Mouse (Mus musculus) neural tube, embryonic 11.5 days (tissue): ENCODE measurements at regions not wholly inside any gene's neighbourhood (a gene's known extent, or its start where the extent isn't known, plus 50 kb on each side); places are given as distances from the start of the nearest gene placed in this dataset.

Experiments used
- ATAC-seq: fragments of 200-750 bp; cut with Nextera tagmentation; 2 replicates; pipeline ENCODE4 v1.8.0; 2017; ENCODE audit warnings: moderate number of reproducible peaks, mild to moderate bottlenecking, moderate TSS enrichment, moderate library complexity; ENCODE audit not compliant: insufficient read depth, low FRiP score, low TSS enrichment
- DNase-seq: peaks from one replicate; pipeline ENCODE4 v3.0.0-alpha.2; 2015; ENCODE audit warnings: low spot score
- H3K27ac ChIP-seq: fragments of 300-500 bp; sonication (generic); 2 replicates; pipeline ENCODE4 v1.5.1; 2014; ENCODE audit warnings: low read depth, mild to moderate bottlenecking, low read length
- H3K27me3 ChIP-seq: fragments of 300-500 bp; sonication (generic); 2 replicates; pipeline ENCODE4 v1.6.1; 2014; ENCODE audit warnings: mild to moderate bottlenecking, low read length, mixed read lengths; ENCODE audit not compliant: control insufficient read depth, insufficient read depth
- H3K36me3 ChIP-seq: fragments of 300-500 bp; sonication (generic); 2 replicates; pipeline ENCODE4 v1.6.1; 2014; ENCODE audit warnings: mild to moderate bottlenecking, low read length, moderate library complexity, mixed read lengths; ENCODE audit not compliant: control insufficient read depth, insufficient read depth
- H3K4me1 ChIP-seq: fragments of 300-500 bp; sonication (generic); 2 replicates; pipeline ENCODE4 v1.6.1; 2014; ENCODE audit warnings: low read length, mixed read lengths; ENCODE audit not compliant: control insufficient read depth, insufficient read depth
- H3K4me2 ChIP-seq: fragments of 300-500 bp; sonication (generic); 2 replicates; pipeline ENCODE4 v1.6.1; 2014; ENCODE audit warnings: low read depth, mild to moderate bottlenecking, moderate library complexity
- H3K4me3 ChIP-seq: fragments of 300-500 bp; sonication (generic); 2 replicates; pipeline ENCODE4 v1.5.1; 2014; ENCODE audit warnings: low read depth, low read length
- H3K9ac ChIP-seq: fragments of 300-500 bp; sonication (generic); 2 replicates; pipeline ENCODE4 v1.6.1; 2014; ENCODE audit warnings: mild to moderate bottlenecking, low read length
- H3K9me3 ChIP-seq: fragments of 300-500 bp; sonication (generic); 2 replicates; pipeline ENCODE4 v1.6.1; 2016; ENCODE audit warnings: low read length; ENCODE audit not compliant: control insufficient read depth
- WGBS: fragments of 180-500 bp; shearing (Covaris S2); extraction: QIAGEN DNeasy Blood & Tissue Kit; methylation state at CpG from one replicate; pipeline ENCODE4 v1.1.7; 2014; 5-methylcytosine and 5-hydroxymethylcytosine counted together

DNA sequence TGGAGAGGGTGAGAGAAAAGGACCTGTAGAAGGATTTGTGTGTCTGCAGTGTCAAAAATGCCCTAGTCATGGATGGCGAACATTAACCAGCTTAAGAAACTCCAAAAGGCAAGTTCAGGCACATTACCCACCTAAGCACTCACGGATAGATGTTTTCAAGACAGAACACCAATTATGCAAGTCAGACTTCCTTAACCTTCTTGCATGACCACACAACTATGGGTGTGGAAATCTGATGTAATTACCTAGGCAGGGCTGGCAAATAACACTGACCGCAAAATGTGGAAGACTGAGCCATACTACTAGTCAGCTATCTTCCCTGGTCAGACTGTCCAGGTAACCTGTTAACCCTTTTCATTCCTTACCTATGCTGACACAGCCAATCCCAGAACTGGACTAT lies 81.0 kb upstream of the Mtap start:
- WGBS = 90% methylated on average over 3 of the region's 3 CpGs

DNA sequence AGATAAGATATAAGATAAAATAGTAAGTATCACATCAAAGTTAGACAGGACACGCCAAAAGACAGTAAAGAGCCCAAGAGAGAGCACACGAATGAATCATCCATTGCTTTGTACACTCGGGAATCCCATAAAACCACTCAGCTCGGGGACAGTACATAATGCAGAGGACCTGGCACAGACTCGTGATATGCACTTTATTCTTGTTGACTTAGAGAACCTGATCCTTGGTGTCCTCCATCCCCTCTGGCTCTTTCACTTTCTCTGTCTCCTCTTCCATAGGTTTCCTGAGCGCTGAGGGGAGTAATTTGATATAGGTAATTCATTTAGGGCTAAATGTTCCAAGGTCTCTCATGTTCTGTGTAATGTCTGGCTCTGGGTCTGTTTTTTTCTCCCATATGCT lies 83.3 kb upstream of the Mtap start:
- H3K4me2 ChIP-seq = no peak overlapping the region
- H3K27me3 ChIP-seq = no peaks in the 10 kb centered on the region
- no peaks in the 10 kb centered on the region for H3K9me3 ChIP-seq
- WGBS = 65% methylated on average over 6 of the region's 6 CpGs
- H3K4me3 ChIP-seq = no peak overlapping the region
- no peak overlapping the region for H3K27ac ChIP-seq
- DNase-seq (no peak), ATAC-seq (no peak)
- H3K36me3 ChIP-seq = no peaks in the 10 kb centered on the region
- no peak overlapping the region for H3K9ac ChIP-seq
- H3K4me1 ChIP-seq = no peaks in the 10 kb centered on the region

More for the DNA sequence above, 81.0 kb upstream of the Mtap start:
- no peak overlapping the region for H3K4me3 ChIP-seq
- no peak overlapping the region for H3K4me2 ChIP-seq
- H3K4me1 ChIP-seq = no peaks in the 10 kb centered on the region
- no peak overlapping the region for H3K27ac ChIP-seq
- H3K9ac ChIP-seq = no peak overlapping the region
- ATAC-seq = no peak
- no peak for DNase-seq
- no peaks in the 10 kb centered on the region for H3K36me3 ChIP-seq
- no peaks in the 10 kb centered on the region for H3K9me3 ChIP-seq
- H3K27me3 ChIP-seq = no peaks in the 10 kb centered on the region

DNA sequence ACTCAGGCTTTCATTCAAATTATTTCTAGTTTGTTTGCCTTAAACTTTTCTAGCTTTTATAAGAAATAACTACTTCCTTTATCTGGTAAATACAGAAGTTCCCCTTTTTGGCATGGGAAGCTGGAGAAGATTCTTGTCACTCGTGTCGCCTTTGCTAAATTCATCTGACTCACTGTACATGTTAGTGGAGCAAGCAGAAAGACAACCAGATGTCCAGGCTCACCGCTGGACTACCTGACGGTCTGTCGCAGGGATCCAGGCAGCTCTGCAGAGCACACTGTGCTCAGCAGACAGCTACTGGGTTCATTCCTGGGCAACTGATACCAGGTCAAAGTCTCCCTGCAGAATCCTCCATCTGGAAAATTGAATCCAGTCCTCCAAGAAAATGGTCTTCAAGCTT lies 85.0 kb upstream of the Mtap start:
- no peak overlapping the region for H3K9ac ChIP-seq
- no peaks in the 10 kb centered on the region for H3K4me1 ChIP-seq
- ATAC-seq (no peak), DNase-seq (no peak)
- H3K27me3 ChIP-seq = no peaks in the 10 kb centered on the region
- H3K36me3 ChIP-seq = no peaks in the 10 kb centered on the region
- no peaks in the 10 kb centered on the region for H3K9me3 ChIP-seq
- H3K4me3 ChIP-seq = no peak overlapping the region
- H3K4me2 ChIP-seq = no peak overlapping the region
- no peak overlapping the region for H3K27ac ChIP-seq
- 71% methylated on average over 5 of the region's 5 CpGs for WGBS

DNA sequence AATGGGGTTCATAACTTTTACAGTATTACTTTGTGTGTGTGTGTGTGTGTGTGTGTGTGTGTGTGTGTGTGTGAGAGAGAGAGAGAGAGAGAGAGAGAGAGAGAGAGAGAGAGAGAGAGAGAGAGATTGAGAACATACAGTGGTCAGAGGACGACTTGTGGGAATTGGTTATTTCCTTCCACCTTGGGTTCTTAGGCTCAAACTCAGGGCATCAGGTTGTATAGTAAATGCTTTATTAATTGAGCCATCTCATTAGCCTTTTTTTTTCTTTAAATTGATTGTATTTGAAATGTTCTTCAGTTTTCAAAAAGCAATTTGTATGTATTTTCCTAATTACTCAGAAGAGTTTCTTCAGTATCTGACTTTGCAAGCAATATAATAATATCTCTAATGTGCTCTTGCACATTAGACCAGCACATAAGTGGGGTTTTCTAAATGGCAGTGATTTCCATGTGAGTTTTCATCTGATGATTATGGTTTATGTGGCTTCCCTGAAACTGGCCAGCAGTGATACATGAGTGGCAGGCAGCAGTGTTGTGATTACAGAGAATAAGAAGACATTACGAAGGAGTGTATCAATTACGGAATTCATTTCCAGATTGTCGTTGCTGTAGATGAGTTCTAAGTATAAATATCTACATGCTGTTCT lies 86.2 kb upstream of the Mtap start:
- WGBS = 94% methylated on average over 4 of the region's 4 CpGs
- H3K9me3 ChIP-seq = no peaks in the 10 kb centered on the region
- H3K36me3 ChIP-seq = no peaks in the 10 kb centered on the region
- no peak for DNase-seq
- no peak overlapping the region for H3K4me2 ChIP-seq
- no peak overlapping the region for H3K27ac ChIP-seq
- ATAC-seq = no peak
- no peaks in the 10 kb centered on the region for H3K4me1 ChIP-seq
- no peak overlapping the region for H3K4me3 ChIP-seq
- H3K27me3 ChIP-seq = no peaks in the 10 kb centered on the region
- H3K9ac ChIP-seq = no peak overlapping the region

DNA sequence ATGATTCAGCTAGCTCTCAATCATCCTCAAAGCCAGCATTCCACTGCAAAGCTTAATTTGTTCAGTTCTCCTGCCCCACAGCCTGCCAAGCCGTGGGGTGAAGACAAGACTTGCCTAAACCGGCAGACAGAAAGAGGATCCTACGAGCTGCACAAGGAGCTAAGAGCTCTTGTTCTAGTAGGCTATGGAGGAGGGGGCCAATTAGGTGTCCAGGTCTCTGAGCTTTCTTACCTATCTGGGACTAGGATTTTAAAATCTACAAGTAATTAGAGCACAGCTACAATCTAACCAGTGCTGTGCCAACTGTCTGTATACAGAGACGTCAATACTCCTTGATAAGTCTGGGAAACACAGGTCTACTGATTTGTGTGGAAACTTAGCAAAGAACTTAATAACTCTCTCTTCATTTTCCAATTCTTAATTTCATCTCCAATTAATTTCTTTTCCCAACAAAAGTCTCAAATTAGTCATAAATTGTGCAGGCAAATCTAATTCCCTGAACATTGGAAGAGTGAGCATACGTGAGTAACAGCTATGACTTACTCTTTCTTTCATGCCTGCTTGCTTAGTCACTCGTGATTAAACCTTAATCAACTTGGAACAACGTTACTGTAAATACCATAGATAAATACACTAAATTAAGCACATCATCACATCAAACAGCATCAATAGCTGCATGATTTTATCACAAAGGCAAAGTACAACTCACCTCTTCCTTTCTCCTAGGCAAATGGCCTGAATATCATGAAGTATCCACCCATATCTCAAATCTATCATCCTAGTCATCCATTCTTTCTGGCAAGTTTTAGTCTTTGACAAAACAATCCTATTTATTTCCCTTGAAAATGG lies 87.1 kb upstream of the Mtap start:
- Histone ChIP-seq H3K27ac (no peak overlapping the region), H3K36me3 (no peaks in the 10 kb centered on the region), H3K4me3 (no peak overlapping the region), H3K27me3 (no peaks in the 10 kb centered on the region), H3K4me1 (no peaks in the 10 kb centered on the region), H3K4me2 (no peak overlapping the region), H3K9me3 (no peaks in the 10 kb centered on the region), H3K9ac (no peak overlapping the region)
- WGBS = 85% methylated on average over 7 of the region's 7 CpGs
- ATAC-seq (no peak), DNase-seq (no peak)

DNA sequence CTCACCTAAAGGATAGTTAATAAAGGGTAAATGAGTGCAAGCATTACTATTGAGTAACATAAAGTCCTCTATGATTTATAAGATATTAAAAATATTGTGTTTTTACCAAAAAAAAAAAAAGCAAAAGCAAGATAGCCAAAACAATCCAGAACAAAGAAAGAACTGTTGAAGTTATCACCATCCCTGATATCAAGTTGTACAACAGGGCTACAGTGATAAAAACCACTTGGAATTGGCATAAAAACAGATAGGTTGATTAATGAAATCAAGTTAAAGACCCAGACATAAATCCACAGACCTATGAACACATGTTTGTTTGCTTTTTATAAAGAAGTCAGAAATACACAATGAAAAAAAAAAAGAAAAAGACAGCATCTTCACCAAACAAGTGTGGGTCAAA lies 92.4 kb upstream of the Mtap start:
- no peak for ATAC-seq
- H3K9me3 ChIP-seq = no peaks in the 10 kb centered on the region
- H3K4me2 ChIP-seq = no peak overlapping the region
- no peaks in the 10 kb centered on the region for H3K4me1 ChIP-seq
- no peaks in the 10 kb centered on the region for H3K27me3 ChIP-seq
- H3K9ac ChIP-seq = no peak overlapping the region
- DNase-seq = no peak
- no peak overlapping the region for H3K4me3 ChIP-seq
- no peak overlapping the region for H3K27ac ChIP-seq
- no peaks in the 10 kb centered on the region for H3K36me3 ChIP-seq

DNA sequence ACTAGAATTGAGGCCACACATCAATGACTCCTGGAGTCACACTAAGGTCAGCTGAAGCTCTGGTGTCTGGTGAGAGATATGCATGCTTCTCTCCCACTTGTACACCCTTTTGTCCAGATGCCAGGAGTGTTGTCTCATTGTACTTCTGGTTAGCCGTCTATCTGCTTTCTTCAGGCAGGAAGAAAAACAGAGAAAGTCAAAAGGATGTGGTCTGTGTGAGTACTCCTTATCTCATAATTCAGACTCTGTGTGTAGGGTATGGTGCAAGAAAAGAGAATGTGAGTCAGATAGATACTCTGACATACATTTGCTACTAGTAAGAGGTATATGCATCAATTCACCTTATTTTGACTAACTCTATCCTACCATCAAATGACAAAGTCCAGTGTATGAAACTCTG lies 92.9 kb upstream of the Mtap start:
- no peak overlapping the region for H3K27ac ChIP-seq
- no peak overlapping the region for H3K4me3 ChIP-seq
- H3K36me3 ChIP-seq = no peaks in the 10 kb centered on the region
- H3K9ac ChIP-seq = no peak overlapping the region
- H3K27me3 ChIP-seq = no peaks in the 10 kb centered on the region
- ATAC-seq (no peak), DNase-seq (no peak)
- no peak overlapping the region for H3K4me2 ChIP-seq
- H3K4me1 ChIP-seq = no peaks in the 10 kb centered on the region
- WGBS = 73% methylated on average over 1 of the region's 1 CpGs
- H3K9me3 ChIP-seq = no peaks in the 10 kb centered on the region

DNA sequence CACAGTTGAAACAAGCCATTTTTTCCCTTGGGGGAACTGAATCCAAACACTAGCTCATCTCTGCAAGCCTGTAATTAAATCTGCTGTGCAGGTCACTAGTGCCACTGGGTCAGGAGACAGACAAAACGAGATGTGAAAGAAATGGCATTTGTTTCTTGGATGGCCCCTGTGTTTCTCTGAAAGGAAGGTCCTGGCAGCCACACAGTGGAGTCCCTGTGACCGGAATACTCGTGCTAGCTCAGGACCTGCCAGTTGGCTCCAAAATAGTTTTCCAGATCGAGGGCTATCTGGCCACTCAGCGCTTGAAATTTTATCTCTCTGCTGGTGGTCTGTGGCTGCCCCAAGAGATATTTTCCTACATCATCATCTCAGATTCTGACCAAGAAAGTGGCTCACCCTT lies 96.1 kb upstream of the Mtap start:
- Histone ChIP-seq H3K9me3 (no peaks in the 10 kb centered on the region), H3K4me3 (no peak overlapping the region), H3K27ac (no peak overlapping the region), H3K36me3 (no peaks in the 10 kb centered on the region), H3K9ac (no peak overlapping the region), H3K4me2 (no peak overlapping the region), H3K4me1 (no peaks in the 10 kb centered on the region), H3K27me3 (no peaks in the 10 kb centered on the region)
- 59% methylated on average over 5 of the region's 5 CpGs for WGBS
- no peak for DNase-seq
- no peak for ATAC-seq

DNA sequence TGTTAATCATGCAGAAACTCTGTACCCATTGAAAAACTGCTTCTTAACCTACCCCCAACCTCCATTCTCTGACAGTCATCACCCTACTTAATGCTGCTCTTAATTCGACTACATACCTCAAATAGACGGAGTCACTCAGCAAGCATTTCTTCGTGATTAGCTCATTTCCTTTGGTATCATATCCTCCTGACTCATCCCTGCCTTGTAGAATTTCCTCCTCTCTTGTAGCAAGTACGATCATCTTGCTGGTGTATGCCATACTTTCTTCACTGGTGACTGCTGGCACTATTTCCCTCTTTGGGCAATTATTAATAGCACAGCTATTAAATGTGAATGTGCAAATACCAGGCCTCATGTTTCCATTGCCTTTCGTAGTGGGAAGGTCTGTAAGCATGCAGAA lies 98.0 kb upstream of the Mtap start:
- Histone ChIP-seq H3K9me3 (no peaks in the 10 kb centered on the region), H3K4me2 (no peak overlapping the region), H3K9ac (no peak overlapping the region), H3K27ac (no peak overlapping the region), H3K4me1 (no peaks in the 10 kb centered on the region), H3K4me3 (no peak overlapping the region), H3K36me3 (no peaks in the 10 kb centered on the region), H3K27me3 (no peaks in the 10 kb centered on the region)
- ATAC-seq (no peak), DNase-seq (no peak)
- 86% methylated on average over 5 of the region's 5 CpGs for WGBS
